Mouse (Mus musculus) frontal cortex, postnatal 14 days (tissue): ENCODE data around the gene Syvn1.
A peak's percentile ranks its signal among the peaks of the same experiment; 100 is the strongest.

Experiments used
- DNase-seq, 2 experiments: peaks; one replicate each; pipeline ENCODE4 v3.0.0; 2022; ENCODE audit warnings: low spot score in 2 of 2

The Syvn1 gene

GRCm38 (mm10) chr19:6067724-6068415 is 21.5 kb downstream of the Syvn1 start, which contains the start of gene Tm7sf2:
Gene Tm7sf2 (minus strand): TSS chr19:6068373.
- DNase-seq = peak; percentile 81 to 85

GRCm38 (mm10) chr19:6068951-6069350 is 22.6 kb downstream of the Syvn1 start:
- no peak for DNase-seq

- no peak for DNase-seq
Measured at GRCm38 (mm10) chr19:6069851-6070250, 23.5 kb downstream of the Syvn1 start.

GRCm38 (mm10) chr19:6070571-6071250 is 24.3 kb downstream of the Syvn1 start:
- no peak for DNase-seq

- DNase-seq = no peak
Measured at GRCm38 (mm10) chr19:6071261-6071660, 24.9 kb downstream of the Syvn1 start.

GRCm38 (mm10) chr19:6073889-6074288 is 27.5 kb downstream of the Syvn1 start:
- no peak for DNase-seq

- peak; percentile 71 to 73 for DNase-seq
Measured at GRCm38 (mm10) chr19:6076564-6077393, 30.4 kb downstream of the Syvn1 start, which contains the start of gene Vps51. Gene Vps51 (minus strand): TSS chr19:6077231.

GRCm38 (mm10) chr19:6079983-6080480 is 33.7 kb downstream of the Syvn1 start, which contains the start of gene Tmem262:
Gene Tmem262 (plus strand): TSS chr19:6080033.
- DNase-seq = no peak

GRCm38 (mm10) chr19:6082156-6082555 is 35.8 kb downstream of the Syvn1 start, which contains the start of gene Gm28374:
Gene Gm28374 (minus strand): TSS chr19:6082256.
- no peak for DNase-seq

GRCm38 (mm10) chr19:6084478-6085248 is 38.3 kb downstream of the Syvn1 start, which contains the start of the genes Zfpl1 and Cdca5:
Gene Zfpl1 (minus strand): TSS chr19:6084956.
Gene Cdca5 (plus strand): TSS chr19:6084983.
- peak; percentile 94 to 96 for DNase-seq

- DNase-seq = no peak
Measured at GRCm38 (mm10) chr19:6085417-6085879, 39.1 kb downstream of the Syvn1 start.

- DNase-seq = no peak
Measured at GRCm38 (mm10) chr19:6088841-6089240, 42.5 kb downstream of the Syvn1 start.

- DNase-seq = no peak
Measured at GRCm38 (mm10) chr19:6094119-6094518, 47.7 kb downstream of the Syvn1 start, which contains the start of gene AC131692.1. Gene AC131692.1 (plus strand): TSS chr19:6094419.

GRCm38 (mm10) chr19:6097847-6098246 is 51.5 kb downstream of the Syvn1 start:
- DNase-seq = no peak

- DNase-seq = no peak
Measured at GRCm38 (mm10) chr19:6101186-6101585, 54.8 kb downstream of the Syvn1 start.

- DNase-seq = no peak
Measured at GRCm38 (mm10) chr19:6102169-6102853, 55.9 kb downstream of the Syvn1 start.
